Mouse (Mus musculus): ENCODE results near the gene Tmc3. TPM values are rescaled to one million over a fixed set of nuclear protein-coding genes. Genes with fewer than 3 reads are reported as not detected.
A peak's percentile ranks its signal among the peaks of the same experiment; 100 is the strongest.

The Tmc3 gene
- total RNA-seq, 1 experiment from 2014 or later, result 0.29 TPM

- no peak for ATAC-seq (replicated peaks; ENCODE audit: insufficient number of reproducible peaks, low FRiP score, low TSS enrichment, poor library complexity, severe bottlenecking)
Observed at GRCm38 (mm10) chr7:83632682-83633120, 48.0 kb downstream of the Tmc3 start.

DNA sequence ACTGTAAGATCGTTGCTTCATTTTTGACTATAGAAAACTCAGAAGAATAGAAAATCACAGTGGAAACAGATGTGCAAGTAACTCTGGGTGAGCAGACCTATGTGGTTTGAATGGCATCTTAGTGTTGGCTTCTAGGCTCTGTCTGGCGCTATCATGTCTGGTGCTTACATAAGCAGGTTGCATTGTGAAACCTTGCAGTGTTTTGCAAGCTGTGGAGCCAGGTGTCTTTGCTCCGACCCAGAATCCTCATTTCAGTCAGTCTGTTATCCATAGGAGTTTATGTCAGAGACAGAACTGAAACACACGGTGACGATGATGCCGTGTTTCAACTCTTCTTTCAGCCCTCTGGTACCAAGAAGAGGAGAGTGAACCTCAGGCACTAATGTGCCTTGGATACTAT, 49.1 kb downstream of the Tmc3 start:
- no peak for ATAC-seq (replicated peaks; ENCODE audit: insufficient number of reproducible peaks, low FRiP score, low TSS enrichment, poor library complexity, severe bottlenecking)

DNA sequence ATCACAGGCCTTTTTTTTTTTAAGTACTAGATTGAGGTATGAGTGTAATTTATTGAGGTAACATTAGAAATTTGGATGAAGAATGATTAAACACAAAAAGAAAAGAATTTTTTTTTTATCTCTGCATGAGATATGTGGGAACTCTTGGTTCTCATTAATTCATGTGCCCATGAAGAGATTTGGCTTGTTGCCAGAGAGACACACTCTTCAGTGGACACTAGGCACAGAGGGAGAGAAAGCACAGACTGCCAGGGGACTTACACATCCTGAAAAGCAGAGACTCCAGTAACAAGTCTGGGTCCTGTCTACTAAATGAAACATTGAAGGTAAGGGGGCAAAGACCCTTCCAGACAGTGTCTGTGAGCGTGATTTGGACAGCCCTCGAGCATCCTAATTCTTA, 51.0 kb downstream of the Tmc3 start:
- ATAC-seq (replicated peaks; ENCODE audit: insufficient number of reproducible peaks, low FRiP score, low TSS enrichment, poor library complexity, severe bottlenecking), result no peak

GRCm38 (mm10) chr7:83636425-83636824, 51.7 kb downstream of the Tmc3 start:
- no peak for ATAC-seq (replicated peaks; ENCODE audit: insufficient number of reproducible peaks, low FRiP score, low TSS enrichment, poor library complexity, severe bottlenecking)

DNA sequence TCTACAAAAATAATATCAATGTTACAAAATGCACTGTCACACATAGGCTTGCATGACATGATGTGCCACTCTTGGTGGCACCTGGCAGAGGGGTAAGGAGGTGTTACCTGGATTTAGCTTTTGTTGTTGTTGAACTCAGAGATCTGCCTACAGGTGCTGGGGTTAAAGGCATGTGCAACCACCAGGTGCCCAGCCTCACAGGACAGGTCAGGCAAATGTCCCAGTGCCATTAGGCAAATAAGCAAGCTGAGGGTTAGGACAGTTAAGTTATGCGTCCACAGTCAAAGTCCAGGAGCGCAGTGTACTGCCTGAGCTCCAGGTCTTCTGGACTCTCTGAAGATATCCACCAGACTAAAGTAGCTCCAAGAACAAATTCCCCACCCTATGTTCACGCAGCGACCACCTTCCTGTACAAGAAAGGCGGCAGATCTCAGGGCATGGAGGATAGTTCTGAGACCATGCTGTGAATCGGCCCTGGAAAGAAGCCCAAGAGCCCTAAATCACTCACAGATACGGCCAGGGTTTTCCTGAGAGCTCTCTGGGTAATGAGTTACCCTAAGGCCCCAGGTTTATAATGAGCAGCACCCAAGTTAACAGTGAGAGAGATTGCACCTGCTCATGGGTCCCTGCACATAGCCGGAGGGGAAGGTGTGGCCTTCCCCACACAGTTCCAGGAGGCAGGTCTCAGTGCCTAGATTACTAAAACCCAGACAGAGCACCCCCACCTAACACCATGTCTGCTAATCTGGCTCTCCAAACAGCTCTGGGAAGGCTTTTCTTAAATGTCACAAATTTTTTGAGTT, 53.3 kb downstream of the Tmc3 start:
- no peak for ATAC-seq (replicated peaks; ENCODE audit: insufficient number of reproducible peaks, low FRiP score, low TSS enrichment, poor library complexity, severe bottlenecking)

GRCm38 (mm10) chr7:83639084-83639483, 54.4 kb downstream of the Tmc3 start:
- ATAC-seq (replicated peaks; ENCODE audit: insufficient number of reproducible peaks, low FRiP score, low TSS enrichment, poor library complexity, severe bottlenecking), result peak; percentile 32; the same call in 1 of the 2 replicates

DNA sequence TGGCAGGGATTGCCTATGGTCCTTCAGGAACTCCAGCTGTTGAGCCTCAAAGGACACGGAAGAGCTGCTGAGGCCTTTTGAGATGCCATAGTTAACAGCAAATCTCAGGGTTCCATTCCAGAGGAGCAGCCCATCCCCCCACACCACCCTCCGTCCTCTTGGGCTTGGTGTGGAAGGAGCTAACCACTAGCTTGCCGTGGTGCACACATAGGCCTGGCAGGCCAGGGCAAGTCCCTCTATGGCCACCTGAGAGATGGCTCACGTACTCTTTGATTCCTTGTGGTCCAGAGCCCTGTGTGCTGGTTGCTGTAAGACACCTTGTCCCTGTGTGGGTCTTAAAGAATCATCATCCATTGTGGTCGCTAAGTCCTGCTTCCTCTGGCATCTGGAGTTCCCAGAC, 55.9 kb downstream of the Tmc3 start:
- ATAC-seq (replicated peaks; ENCODE audit: insufficient number of reproducible peaks, low FRiP score, low TSS enrichment, poor library complexity, severe bottlenecking), result no peak

DNA sequence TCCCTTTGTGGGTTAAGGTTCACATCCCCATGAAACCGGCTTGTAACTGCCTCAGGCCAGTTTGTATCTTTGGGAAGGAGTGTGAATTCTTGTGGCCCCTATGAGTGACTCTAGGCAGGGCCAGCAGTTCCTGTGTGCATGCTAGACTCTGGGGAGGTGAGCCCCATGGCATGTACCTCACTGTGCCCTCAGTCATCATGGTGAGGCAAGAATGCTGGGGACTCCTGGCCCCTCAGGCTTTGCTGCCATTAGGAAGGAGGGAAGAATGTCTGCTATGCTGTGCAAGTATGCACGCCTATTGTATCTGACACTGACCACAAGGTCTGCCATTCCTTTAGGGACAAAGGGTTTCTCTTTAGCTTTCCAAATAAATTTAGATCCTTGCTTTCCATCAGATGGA, 56.4 kb downstream of the Tmc3 start:
- ATAC-seq (replicated peaks; ENCODE audit: insufficient number of reproducible peaks, low FRiP score, low TSS enrichment, poor library complexity, severe bottlenecking), result no peak

- no peak for ATAC-seq (replicated peaks; ENCODE audit: insufficient number of reproducible peaks, low FRiP score, low TSS enrichment, poor library complexity, severe bottlenecking)
Observed at GRCm38 (mm10) chr7:83643581-83643980, 58.9 kb downstream of the Tmc3 start.

GRCm38 (mm10) chr7:83644761-83645160, 60.0 kb downstream of the Tmc3 start:
- no peak for ATAC-seq (replicated peaks; ENCODE audit: insufficient number of reproducible peaks, low FRiP score, low TSS enrichment, poor library complexity, severe bottlenecking)

- peak; percentile 78 for ATAC-seq (replicated peaks; ENCODE audit: insufficient number of reproducible peaks, low FRiP score, low TSS enrichment, poor library complexity, severe bottlenecking)
Observed at GRCm38 (mm10) chr7:83645476-83645875, 60.7 kb downstream of the Tmc3 start.

- 0 out of 2 replicates have a peak, but pooled peaks have one; percentile 14 for ATAC-seq (replicated peaks; ENCODE audit: insufficient number of reproducible peaks, low FRiP score, low TSS enrichment, poor library complexity, severe bottlenecking)
Observed at GRCm38 (mm10) chr7:83648807-83649206, 64.1 kb downstream of the Tmc3 start.

- peak; percentile 30 for ATAC-seq (replicated peaks; ENCODE audit: insufficient number of reproducible peaks, low FRiP score, low TSS enrichment, poor library complexity, severe bottlenecking)
Observed at GRCm38 (mm10) chr7:83650638-83651037, 65.9 kb downstream of the Tmc3 start.

DNA sequence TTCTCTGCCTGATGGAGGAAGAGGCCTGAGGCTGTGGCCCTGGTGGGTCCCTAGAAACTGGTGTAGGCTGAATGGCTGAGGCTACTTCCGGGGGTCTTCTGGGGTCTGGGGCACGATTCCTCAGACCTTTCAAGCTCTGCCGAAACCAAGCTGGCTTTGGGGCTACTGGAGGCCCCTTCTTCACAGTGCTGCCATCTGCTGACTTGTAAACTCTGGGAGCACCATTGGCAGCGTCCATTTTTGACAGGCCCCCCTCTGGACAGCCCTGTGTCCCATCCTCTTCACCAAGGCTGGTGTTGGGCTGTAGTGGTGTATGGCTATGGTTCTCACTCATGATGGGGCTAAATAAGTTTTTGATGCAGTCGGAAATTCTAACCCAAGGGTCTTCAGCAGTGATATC, 67.8 kb downstream of the Tmc3 start:
- ATAC-seq (replicated peaks; ENCODE audit: insufficient number of reproducible peaks, low FRiP score, low TSS enrichment, poor library complexity, severe bottlenecking), result no peak

DNA sequence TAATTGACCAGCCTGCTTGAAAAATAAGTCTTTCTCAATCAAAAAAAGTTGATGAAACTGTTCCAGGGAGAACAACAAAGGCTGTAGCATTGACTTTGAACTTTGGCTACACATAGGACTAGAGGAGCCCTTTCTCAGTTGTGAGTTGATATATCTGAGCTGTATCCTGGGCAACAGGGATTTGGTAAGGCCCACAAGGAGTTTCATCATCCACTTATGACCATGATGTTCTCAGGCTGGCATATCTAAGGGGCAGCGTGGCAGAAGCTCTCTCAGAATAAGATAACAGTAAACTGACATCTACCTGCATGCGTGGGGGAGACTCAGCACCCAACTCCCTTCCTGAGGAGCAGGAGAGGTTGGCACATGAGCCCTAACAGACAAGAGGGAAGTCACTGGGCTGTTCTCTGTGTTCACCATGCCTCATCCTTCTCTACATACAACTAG, 68.9 kb downstream of the Tmc3 start:
- ATAC-seq (replicated peaks; ENCODE audit: insufficient number of reproducible peaks, low FRiP score, low TSS enrichment, poor library complexity, severe bottlenecking), result peak; percentile 13; the same call in 1 of the 2 replicates

GRCm38 (mm10) chr7:83654196-83654595, 69.5 kb downstream of the Tmc3 start:
- ATAC-seq (replicated peaks; ENCODE audit: insufficient number of reproducible peaks, low FRiP score, low TSS enrichment, poor library complexity, severe bottlenecking), result peak; percentile 13

- peak; percentile 46 for ATAC-seq (replicated peaks; ENCODE audit: insufficient number of reproducible peaks, low FRiP score, low TSS enrichment, poor library complexity, severe bottlenecking)
Observed at GRCm38 (mm10) chr7:83654938-83655630, 70.4 kb downstream of the Tmc3 start.

- ATAC-seq (replicated peaks; ENCODE audit: insufficient number of reproducible peaks, low FRiP score, low TSS enrichment, poor library complexity, severe bottlenecking), result peak; percentile 32
Observed at GRCm38 (mm10) chr7:83658716-83659115, 74.0 kb downstream of the Tmc3 start.

DNA sequence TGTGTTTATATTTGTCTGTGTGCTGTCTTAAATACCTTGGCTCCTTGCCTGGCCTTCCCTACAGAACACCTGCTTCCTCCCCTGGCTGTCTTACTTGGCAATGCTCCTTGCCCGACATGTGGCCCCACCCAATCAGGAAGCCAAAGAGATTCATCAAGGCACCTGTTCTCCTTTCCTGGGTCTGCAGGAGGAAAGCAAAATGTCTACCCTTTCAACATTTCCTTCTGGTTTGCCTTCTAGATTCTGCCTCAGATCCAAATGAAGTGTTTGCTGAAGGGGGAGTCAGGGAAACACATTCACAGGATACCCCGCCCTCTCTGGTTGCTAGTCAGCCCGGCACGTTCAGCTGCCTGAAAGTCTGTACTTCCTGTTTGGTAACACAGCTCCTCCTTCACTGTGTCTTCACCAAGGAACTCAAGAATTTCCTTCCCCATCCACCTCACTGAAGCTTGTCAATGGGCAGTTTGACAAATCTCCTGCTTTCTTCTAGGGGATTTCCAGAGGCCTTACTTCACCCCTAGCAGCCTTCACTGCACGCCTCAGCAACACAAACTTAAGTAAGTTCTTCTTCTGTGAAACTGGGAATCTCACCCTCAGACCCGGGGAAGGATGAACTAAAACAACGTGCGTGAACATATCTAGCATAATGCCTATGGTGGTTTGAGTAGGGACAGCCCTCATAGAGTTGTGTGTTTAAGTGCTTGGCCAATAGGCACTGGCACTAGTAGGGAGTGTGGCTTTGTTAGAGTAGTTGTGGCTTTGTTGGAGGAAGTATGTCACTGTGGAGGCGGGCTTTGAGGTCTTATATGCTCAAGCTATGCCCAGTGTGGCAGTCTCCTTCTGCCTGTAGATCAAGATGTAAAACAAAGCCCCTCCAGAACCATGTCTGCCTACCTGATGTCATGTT, 74.7 kb downstream of the Tmc3 start:
- peak; percentile 70 for ATAC-seq (replicated peaks; ENCODE audit: insufficient number of reproducible peaks, low FRiP score, low TSS enrichment, poor library complexity, severe bottlenecking)

All from monocyte, adult 5-6 weeks (primary cell).